Mouse (Mus musculus): Measurements from ENCODE around the gene Fosl2.

Gene Fosl2

DNA sequence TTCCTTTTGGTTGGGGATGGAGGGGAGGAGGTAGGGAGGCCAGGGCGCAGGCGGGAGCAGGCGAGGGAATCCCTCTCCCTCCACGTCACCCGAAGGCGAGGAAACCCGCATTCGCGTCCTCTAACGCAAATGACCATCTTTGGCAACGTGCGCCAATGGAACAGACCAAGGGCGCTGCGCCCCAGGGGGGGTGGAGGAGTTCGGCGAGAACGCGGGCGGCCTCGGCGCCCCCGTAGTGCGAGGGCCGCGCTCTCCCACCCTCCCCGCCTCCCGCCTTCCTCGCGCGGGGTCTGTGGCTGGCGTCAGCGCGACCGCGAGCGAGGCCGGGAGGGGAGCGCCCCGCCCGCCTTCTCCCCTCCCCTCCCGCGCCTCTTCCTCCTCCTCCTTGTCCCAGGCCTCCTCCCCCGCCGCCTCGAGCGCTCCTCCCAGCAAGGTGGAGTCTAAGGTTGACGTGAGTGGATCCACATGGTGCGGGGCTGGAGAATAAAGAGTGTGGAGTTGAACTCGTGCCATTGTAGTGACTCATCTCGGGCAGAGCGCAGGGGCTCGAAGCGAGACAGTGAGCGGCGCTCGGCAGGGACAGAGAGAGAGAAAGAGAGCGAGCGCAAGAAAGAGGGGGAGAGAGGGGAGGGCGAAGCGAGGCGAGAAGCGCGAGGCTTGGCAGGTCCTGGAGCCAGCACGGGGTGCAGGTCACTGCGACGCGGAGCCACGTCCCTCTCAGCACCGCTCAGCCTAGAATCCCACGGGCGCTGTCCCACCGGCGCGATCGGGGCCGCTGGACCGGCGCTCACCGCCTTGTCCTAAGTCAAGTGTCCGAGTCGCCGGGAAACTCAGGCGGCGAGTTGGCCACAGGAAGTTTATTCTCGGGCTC, at the start of gene Fosl2:
Gene Fosl2, plus strand, starts transcription at position 466 of the 871 bp plus-strand sequence.
- in situ Hi-C loops (cut with MboI, MseI) = loop anchor here (25.0 kb wide), 1 partner anchor 1527 kb away; the partner anchor contains the start of genes Slbp, Tacc3 and Tmem129

DNA sequence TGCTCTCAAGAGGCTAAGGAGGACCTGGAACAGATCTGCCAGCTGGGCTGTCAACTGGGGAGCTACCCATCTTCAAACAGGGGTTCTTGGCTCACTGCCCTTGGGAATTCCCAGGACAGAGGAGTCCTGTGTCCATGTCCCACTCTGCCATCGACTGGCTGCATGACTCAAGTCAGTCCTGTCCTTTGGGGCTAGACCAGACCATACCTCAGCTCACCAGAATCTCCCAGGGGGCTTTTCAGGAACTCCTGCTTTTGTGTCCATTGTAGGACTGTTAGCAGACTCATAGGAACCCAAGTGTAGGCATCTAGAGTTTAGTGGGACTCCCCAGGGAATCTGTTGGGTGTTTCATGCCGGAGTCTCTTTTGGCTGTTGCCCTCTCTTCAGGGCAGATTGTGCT, 49.6 kb upstream of the Fosl2 start:
- in situ Hi-C loops (cut with MboI, MseI) = no loop called here

DNA sequence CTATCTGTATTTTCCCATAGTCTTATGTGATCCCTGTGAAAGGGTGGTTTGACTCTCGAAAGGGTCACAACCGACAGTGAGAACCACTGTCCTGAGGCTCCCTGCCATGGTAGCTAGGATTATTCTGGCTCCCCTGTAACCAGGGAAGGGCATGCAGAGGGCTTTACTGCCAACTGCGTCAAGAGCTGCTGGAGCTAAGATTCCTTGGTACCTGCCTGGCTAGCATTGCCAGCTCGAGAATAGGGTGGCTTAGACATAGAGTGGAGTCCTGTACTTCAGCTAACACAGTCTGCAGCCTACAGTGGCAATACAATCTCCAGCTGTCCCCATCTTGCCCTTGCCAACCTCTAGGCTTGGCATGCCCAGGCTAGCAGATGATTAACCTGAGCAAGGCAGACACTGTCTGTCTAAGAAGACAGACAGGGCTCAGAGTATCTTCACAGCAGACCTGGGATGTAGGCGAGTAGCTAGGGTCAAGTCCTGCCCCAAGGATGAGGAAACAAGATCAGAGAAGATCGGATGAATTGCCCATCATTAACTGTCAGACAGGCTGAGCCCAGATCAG, 49.0 kb upstream of the Fosl2 start:
- in situ Hi-C loops (cut with MboI, MseI) = no loop called here

DNA sequence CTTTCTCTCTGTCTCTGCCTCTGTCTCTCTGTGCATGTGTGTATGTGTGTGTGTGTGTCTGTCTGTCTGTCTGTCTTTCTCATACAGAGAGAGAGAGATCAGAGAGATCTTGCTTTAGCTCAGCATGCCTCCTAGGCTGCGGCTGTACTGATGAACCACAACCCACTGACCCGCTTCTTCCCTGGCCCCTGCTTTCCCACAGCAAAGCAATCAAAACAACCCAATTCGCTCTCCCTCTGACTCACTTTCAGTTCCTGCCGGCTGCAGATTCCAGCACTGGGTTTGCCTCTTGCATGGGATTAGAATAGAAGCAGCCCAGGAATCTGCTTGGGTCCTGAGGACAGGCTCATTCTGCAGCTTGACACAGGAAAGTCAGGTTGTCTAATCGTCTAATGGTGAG, 46.1 kb upstream of the Fosl2 start:
- in situ Hi-C loops (cut with MboI, MseI) = no loop called here

DNA sequence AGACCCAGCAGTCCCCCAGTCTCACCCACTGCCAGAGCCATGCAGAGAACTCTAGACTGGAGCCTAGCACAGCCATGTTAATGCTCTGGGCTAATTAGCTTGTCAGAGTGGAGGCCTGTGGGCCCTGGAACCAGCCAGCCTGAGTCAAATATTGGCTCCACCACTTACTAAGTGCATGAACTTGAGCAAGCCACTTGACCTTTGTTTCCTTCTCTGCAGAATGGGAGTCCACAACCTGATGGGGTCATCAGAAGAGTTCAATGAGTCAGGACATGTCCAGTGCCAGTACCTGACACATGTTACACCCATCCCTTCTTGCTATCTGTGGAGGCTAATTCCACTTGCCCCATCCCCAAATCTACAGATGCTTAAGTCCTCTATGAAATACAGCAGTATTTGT, 43.3 kb upstream of the Fosl2 start:
- in situ Hi-C loops (cut with MboI, MseI) = no loop called here

DNA sequence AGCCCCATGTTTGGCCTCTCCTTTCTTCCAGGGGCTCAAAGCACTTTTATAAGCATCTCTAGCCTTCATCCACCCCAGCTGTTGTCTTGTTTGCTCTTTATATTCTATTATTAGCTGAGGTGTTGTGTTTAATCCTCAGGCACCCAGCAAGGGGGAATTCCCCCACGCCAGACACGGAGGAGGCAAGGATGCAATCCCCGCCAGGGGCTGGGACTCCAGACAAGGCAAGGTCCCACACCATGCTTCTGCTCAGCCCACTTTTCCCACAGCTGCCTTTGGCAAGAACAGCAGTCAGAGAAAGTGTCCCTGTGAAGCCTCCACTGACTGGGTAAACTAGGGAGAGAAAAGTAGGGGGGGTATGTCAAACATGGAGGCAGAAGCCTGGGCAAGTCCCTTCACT, 36.9 kb upstream of the Fosl2 start:
- in situ Hi-C loops (cut with MboI, MseI) = no loop called here

DNA sequence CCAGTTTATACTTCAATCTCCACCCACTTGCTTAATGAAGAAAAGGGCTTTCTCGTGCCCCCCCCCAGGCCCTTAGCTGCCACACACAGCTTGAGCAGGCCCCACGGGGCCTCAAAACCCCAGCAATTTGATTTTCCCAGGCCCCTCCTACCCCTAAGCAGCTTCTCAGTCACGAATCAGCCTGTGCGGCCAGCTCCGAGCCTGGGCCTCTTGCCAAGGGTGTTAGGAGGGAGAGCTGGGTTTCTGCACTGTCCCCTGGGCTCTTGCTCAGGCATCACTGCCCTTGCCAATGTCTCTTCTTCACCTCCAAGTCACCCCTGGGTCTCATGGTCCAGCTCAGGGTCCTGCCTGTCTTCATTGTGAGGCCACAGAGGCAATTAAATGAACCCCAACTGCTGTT, 33.1 kb upstream of the Fosl2 start:
- in situ Hi-C loops (cut with MboI, MseI) = no loop called here

DNA sequence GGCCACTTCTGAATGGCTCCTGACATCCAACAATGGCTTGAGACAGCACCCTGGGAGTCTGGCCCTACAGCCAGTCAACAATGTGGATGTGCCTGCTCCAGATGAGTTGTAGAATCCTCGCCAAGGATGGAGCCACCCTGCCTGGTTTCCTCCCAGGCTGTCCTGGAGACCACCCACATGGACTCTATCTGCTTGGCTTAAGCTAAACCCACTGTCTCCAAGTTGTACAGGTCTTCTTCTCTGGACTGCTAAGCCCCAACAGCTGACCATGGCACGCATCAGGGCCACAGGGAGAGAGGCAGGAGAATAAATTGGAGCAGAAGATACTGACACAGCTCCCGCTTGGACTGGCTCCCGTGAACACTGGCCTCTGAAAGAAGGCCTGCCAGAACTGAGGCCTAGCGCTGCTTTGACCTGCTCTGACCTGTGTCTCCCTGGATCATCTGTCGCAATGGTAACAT, 32.6 kb upstream of the Fosl2 start:
- in situ Hi-C loops (cut with MboI, MseI) = no loop called here

DNA sequence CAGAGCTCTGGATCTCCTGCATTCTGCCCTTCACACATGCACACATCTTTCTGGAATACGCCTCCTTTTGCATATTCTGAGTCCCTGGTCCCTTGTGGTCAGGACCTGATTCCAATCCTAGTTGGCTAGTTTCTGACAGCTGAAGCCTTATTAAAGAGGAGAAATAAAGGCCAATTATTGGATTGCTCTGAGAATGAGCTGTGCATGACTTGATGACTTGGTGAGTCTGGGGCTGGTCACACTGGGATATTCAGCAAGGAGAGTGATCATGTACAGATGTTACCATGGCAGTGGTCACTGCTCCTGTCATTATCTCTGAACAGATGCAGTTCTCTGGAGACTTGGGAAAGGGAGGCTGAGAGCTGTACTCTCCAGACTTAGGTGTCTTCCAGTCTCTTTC, 32.1 kb upstream of the Fosl2 start:
- in situ Hi-C loops (cut with MboI, MseI) = no loop called here

DNA sequence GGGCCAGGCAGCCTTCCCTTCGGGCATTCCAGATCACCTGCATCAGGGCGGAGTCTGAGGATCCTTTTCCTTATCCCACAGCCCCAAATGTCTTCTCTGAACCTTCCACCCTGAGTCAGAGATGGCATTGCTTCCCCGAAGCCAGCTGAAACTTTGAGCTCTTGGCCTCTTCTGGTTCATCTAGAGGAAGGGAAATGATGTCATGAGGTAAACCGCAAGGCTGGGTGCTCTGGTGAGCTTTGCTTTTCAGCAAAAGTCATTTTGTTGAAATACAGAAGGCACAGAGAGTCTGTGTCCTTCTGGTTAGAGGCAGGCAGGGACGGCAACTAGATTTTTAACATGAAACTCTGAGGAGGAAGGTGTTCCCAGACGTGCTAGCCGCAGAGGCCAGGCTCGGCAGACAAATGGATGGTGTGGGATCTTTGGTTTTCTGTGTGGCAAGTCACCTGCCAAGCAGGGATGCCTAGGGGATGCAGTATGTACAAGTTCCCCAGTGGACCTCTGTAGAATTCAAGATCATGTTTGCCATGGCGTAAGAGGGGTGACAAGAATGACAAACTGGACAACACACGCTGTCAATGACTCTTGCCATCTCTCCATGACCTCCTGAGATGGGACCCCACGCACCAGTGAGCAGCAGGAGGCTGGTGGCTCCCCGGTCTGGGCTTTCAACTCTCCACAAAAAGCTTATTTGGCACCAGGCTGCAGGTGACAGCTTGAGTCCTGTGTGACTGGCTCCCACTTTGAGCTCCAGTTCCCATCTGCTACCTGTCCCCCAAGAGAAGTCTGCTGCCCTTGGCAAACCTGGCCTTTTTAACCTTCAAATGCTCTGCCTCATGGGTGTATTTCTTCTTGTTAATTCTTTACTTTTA, 31.2 kb upstream of the Fosl2 start:
- in situ Hi-C loops (cut with MboI, MseI) = no loop called here

DNA sequence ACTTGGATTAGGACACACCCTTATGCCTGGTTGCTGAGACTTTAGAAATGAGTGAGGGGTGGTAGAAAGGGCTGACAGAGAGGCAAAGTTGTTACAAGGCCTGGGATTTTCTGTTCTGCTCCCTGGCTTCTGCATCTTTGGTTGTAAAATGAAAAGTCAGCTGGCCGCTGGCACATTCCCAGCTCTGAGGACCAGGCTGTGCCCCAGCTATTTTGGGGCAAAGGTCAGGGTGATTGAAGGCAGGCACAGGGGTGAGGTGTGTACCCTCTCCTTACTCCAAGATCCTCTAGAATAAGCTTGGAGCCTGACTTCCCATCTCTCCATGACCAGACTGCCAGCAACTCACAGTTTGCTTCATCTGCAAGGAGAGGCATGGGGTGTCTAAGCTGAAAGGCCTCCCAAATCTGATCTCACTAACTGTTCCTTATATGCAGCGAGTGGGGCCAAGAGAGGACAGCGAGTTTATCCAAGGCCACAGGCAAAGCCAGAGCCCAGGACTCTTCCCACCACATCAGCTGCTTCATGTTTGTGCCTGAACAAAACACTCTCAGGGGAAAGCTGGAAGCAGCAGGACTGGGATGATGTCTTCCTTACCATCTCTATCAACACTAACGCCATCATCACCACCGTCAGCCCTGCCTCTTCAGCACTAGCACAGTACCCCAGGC, 29.0 kb upstream of the Fosl2 start:
- in situ Hi-C loops (cut with MboI, MseI) = no loop called here

DNA sequence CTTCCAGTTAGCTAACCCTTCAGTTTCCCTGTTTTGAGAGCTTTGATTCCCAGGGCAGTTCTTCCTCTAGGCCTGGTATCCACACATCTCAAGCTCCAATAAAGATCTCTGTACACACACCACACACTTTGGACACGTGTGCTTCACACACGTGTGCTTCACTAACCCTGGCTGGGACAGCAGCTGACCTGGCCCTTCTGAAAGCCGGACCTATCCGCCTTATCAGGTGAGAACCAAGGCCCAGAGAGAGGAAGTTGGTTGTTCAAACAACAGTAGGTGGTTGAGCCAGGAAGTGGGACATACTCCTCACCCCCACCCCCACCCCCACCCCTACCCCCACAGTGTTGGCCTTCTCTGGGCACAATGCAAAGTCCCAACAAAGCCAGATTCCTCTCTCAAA, 24.9 kb upstream of the Fosl2 start:
- in situ Hi-C loops (cut with MboI, MseI) = no loop called here

DNA sequence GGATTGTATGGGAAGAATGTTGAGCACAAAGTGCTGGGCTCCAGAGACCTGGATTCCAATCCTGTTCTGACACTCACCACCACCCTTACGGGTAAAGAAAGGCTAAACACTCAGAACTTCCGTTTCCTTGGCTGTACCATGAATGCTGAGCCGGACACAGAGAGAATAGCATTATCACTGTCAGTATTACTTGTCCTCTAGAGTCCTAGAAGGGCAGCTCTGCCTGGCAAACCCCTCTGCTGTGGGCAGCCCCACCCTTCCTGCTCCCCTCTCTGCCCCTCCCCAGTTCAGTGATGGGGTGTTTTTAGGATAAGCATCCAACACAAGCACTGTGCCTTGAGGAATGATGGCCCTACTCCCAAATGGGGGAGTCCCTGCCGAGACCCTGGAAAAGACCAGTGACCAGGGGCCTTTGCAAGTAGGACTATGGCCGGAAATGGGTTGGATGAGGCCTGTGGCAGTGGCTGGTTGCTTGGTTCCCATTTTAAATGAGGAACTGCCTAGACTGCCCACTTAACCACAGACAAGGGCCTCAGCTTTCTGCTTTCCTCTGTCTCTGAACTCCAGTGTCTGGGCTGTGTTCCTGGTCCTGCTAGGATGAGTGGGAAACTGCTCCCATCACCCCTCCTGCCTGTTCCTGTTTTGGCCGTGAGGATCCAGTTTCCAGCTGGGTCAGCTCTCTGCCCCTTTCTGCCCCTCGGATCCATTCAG, 23.2 kb upstream of the Fosl2 start:
- in situ Hi-C loops (cut with MboI, MseI) = no loop called here

DNA sequence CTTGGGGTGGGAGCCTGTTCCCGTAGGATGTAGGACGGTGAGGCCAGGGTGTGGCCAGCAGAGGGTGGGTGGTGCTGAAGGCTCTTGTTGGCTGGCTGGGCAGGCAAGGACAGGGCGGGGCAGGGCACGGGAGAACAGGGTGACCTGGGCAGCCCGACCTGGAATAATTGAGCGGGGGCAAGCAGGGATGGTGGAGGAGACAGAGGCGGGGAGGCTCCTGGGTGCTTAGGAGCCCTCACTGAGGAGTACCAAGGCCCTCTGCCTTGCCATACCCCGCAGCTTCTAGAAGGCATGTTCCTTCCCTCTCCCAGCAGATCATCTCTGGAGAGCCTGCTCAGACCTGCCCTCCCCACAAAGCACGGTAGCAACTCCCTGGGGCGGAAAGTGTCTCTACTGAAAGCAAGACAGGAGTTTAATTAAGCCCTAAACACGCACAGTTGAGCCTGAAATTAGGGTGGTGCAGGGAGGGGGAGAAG, 14.7 kb upstream of the Fosl2 start:
- in situ Hi-C loops (cut with MboI, MseI) = no loop called here

DNA sequence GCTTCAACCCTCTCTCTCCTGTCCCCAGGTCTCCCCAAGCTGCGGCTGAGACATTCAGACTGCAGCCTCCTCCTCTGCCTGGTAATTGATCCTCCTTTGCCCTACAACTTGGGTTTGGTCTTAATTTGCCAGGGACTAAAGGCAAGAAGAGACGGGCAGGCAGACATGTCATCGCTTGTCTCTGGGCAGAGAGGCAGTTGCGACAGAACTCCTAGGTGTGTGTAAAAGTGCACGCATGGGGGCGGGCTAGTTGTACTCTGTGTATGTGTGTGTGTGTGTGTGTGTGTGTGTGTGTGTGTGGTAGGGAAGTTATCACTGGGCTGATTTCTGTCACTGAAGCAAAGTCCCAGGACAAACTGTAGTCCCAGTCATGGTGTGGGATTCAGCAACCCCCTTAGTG, 13.7 kb upstream of the Fosl2 start:
- in situ Hi-C loops (cut with MboI, MseI) = no loop called here

DNA sequence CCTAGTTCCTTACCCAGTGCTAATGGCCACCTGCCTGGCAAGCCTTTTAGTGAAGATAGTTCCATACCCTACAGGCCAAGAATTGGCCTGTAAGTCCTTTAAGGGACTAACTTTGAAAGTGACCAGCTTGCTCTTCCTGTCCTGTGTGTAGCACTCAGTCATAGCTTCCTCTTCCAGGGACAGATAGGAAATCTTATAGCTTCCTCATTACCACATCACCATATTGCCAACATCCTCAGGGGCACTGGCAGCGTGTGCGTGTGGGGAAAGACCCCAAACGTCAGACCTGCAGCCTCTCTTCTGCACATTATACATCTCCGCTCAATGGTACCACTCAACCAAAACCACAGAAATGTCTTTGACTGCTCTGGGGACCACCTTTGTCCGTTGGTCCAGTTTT, 13.2 kb upstream of the Fosl2 start:
- in situ Hi-C loops (cut with MboI, MseI) = no loop called here

DNA sequence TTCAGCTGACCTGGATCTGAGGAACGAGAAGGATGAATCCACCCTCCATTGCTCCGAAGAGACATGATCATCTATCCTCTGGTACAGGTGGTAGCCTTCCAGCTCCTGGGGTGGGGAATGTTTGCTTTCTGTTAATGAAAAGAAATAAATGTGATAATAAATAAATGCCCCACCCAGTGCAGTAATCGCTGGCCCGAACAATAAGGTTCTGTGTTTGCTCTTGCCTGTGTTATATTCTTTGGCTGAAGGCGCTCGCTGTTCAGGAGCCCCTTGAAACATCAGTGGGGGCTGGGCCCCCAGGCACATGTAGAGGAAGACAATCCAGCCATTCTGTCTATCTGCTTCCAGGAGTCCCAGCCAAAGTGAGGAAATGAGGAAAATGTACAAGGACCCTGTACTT, 10.6 kb upstream of the Fosl2 start:
- in situ Hi-C loops (cut with MboI, MseI) = loop anchor here (25.0 kb wide), 1 partner anchor 1537 kb away; the partner anchor contains the start of genes Slbp, Tacc3 and Tmem129

DNA sequence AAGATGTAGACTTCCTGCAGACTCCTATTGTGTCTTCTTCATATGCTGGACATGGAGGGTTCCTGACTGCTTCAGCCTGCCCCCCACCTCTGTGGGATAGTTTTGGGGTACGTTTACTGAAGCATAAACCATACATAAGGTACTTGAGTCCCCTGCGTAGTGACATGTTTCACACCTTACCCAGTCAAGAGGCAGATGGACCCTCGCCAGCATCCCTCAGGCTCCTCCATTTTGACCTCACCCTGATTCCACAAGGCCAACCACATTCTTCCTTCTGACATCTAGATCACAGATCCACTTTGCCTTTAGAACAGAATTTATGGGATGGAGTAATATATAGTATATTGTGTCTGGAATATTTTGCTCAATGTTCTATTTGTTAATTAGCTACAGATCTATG, 8.4 kb upstream of the Fosl2 start:
- in situ Hi-C loops (cut with MboI, MseI) = loop anchor here (25.0 kb wide), 1 partner anchor 1535 kb away; the partner anchor contains the start of genes Slbp, Tacc3 and Tmem129

DNA sequence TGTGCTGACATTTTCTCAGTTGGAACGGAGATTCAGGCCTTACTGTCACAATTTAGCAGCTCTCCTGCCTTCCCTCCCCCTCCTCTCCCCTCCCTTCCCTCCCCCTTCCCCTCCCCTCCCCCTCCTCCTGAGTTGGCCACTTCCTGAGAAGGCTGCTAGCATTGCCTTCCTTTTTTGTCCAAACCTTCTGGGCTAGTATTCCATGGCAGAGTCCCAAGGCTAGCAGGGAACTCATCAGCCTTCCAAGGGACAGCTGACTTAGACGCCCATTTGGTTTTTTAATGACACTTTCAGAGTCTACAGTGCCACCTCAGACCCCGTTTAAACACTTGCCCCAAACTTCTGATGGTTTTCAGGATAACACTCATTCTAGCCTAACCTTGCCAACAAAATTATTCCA, 7.7 kb upstream of the Fosl2 start:
- in situ Hi-C loops (cut with MboI, MseI) = loop anchor here (25.0 kb wide), 1 partner anchor 1534 kb away; the partner anchor contains the start of genes Slbp, Tacc3 and Tmem129

DNA sequence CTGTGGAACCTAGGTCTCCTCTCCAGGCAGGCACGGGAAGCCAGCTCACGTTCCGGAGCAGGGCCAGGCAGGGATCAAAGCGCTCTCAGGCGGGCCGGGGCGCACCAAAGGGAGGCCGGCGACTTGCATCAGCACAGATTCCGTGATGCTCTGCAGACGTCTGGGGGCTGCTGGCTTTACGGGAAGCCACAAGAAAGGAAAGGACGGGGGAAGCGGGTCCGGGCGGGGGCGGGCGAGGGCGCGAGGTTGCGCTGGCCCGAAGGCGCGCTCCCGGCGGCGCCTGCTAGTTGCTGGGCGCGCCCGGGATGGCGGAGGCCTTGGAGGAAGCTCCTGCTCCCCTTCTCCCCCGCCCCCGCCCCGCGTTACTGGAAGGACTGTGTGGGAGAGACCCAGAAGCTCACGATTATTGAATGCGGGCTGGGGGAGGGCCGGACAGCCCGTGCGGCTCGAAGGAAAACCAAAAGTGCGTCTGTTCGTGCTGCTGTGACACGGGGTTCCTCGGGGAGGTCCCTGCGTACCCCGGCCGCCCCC, 2.6 kb upstream of the Fosl2 start:
- in situ Hi-C loops (cut with MboI, MseI) = loop anchor here (25.0 kb wide), 1 partner anchor 1529 kb away; the partner anchor contains the start of genes Slbp, Tacc3 and Tmem129
